Mouse (Mus musculus) spleen, postnatal 14 days (tissue): Measurements from ENCODE around the gene Psd4.

ENCODE experiments used
- DNase-seq, 2 experiments: peaks; one replicate each; pipeline ENCODE4 v3.0.0; 2021 to 2022; ENCODE audit warnings: low spot score in 2 of 2

The Psd4 gene

GRCm38 (mm10) chr2:24435699-24436098 is 68.3 kb downstream of the Psd4 start:
- DNase-seq, result no peak

- no peak for DNase-seq
Observed at GRCm38 (mm10) chr2:24440056-24440455, 72.7 kb downstream of the Psd4 start.

- no peak for DNase-seq
Observed at GRCm38 (mm10) chr2:24441899-24442298, 74.5 kb downstream of the Psd4 start.

- no peak for DNase-seq
Observed at GRCm38 (mm10) chr2:24442303-24442925, 75.0 kb downstream of the Psd4 start.

- no peak for DNase-seq
Observed at GRCm38 (mm10) chr2:24443256-24443790, 75.9 kb downstream of the Psd4 start.

DNA sequence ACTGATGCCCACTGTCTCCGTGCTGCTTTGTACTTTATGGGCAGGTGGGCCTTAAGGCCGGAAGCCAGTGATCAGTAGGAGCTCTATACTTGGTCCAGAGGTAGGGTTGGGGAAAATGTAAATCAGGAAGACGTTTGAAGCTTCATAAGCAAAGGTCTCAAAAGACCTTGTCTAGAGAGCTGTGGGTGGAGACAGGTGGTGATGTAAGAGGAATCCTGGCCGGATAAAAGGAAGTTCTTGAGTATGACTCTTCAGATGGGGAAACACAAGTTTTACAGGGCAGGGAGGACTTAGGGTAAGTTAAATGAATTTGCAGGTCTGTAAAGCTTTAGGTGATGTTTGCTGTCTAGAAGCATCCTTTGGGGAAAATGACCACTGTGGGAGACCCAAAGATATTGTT is 81.7 kb downstream of the Psd4 start:
- no peak for DNase-seq

- DNase-seq, result no peak
Observed at GRCm38 (mm10) chr2:24453206-24453605, 85.8 kb downstream of the Psd4 start.

GRCm38 (mm10) chr2:24454429-24455011 is 87.1 kb downstream of the Psd4 start:
- no peak for DNase-seq

DNA sequence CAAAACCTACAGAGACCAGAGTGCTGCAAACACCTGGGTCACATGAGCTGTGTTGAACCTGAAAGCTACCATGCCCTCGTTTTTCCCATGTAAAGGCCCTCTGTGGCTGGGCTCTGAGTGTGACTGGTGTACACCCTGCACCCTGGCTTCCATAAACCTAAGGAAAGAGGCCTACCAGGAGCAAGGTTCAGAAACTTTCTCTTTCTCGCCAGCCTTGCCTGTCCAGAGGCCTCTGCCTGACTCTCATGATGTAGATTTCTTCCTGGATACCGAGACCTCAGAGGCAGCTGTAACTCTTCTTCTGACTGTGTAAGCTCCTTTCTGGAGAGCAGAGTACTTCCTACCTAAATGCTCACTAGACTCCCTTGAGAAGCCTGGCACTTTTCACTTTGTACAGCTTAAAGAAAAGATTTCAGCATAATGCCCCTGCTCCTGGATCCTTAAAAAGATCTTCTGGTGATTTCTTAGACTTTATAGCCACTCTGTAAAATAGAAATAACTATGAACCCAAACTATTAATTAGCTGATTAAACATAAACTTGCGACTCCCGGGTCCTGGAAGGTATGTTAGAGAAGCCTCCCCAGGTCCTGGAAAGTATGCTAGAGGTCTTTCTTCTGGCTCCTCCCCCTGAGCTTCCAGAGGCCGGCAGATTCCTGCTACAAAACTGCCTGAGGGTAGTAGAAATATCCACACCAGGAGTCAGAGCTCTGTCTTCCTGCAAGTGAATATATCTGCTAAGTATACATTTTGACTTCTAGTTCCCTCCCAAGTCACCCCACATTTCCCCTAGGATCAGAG is 87.9 kb downstream of the Psd4 start:
- no peak for DNase-seq

GRCm38 (mm10) chr2:24456841-24457240 is 89.5 kb downstream of the Psd4 start:
- DNase-seq, result no peak

- no peak for DNase-seq
Observed at GRCm38 (mm10) chr2:24460112-24460807, 92.9 kb downstream of the Psd4 start.

DNA sequence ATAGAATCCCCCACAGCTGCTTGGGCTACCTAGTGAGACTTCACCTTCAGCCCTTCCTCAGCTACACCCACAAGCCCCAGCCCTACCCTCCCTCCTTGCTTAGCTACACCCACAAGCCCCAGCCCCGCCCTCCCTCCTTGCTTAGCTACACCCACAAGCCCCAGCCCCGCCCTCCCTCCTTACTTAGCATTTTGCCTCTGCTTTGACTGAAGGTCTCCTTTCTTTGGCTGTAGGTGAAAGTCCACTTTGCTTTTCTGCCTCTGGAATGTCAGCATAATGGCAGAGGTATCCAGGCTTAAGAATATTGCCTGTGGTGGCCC is 93.4 kb downstream of the Psd4 start:
- DNase-seq, result no peak
